Mouse (Mus musculus): ENCODE measurements at regions not wholly inside any gene's neighbourhood (a gene's known extent, or its start where the extent isn't known, plus 50 kb on each side); places are given as distances from the start of the nearest gene placed in this dataset.

GRCm38 (mm10) chr2:167831076-167832039, 100.5 kb upstream of the Ptpn1 start:
- Histone ChIP-seq H3K4me3 (ENCODE audit: low read depth, low read length) (no peak overlapping the region), H3K9ac (no peak overlapping the region), H3K9me3 (ENCODE audit: low read length) (no peaks in the 10 kb centered on the region), H3K27ac (ENCODE audit: low read depth, low read length) (no peak overlapping the region), H3K36me3 (ENCODE audit: insufficient read depth) (no peaks in the 10 kb centered on the region), H3K4me2 (ENCODE audit: low read depth) (no peak overlapping the region), H3K4me1 (ENCODE audit: insufficient read depth) (no peaks in the 10 kb centered on the region), H3K27me3 (ENCODE audit: insufficient read depth, low read length) (no peaks in the 10 kb centered on the region)
- WGBS: 89% methylated on average over 26 of the region's 26 CpGs
- DNase-seq: no peak
- ATAC-seq: no peak
- TF ChIP-seq CTCF (IDR thresholded peaks at IDR 0.05; ENCODE audit: low read depth): no peak

GRCm38 (mm10) chr2:167828258-167828657, 103.6 kb upstream of the Ptpn1 start:
- TF ChIP-seq CTCF (IDR thresholded peaks at IDR 0.05; ENCODE audit: low read depth): no peak
- H3K27me3 ChIP-seq (ENCODE audit: insufficient read depth, low read length): no peaks in the 10 kb centered on the region
- H3K9me3 ChIP-seq (ENCODE audit: low read length): no peaks in the 10 kb centered on the region
- no peak for ATAC-seq
- DNase-seq: no peak
- no peak overlapping the region for H3K4me2 ChIP-seq (ENCODE audit: low read depth)
- WGBS: 60% methylated on average over 5 of the region's 5 CpGs
- no peak overlapping the region for H3K4me3 ChIP-seq (ENCODE audit: low read depth, low read length)
- no peak overlapping the region for H3K27ac ChIP-seq (ENCODE audit: low read depth, low read length)
- no peak overlapping the region for H3K9ac ChIP-seq
- H3K4me1 ChIP-seq (ENCODE audit: insufficient read depth): no peaks in the 10 kb centered on the region; the same call in 1 of the 2 replicates
- H3K36me3 ChIP-seq (ENCODE audit: insufficient read depth): no peaks in the 10 kb centered on the region

- H3K4me3 ChIP-seq (ENCODE audit: low read depth, low read length): no peak overlapping the region
- H3K4me1 ChIP-seq (ENCODE audit: insufficient read depth): no peaks in the 10 kb centered on the region; the same call in 1 of the 2 replicates
- no peak for ATAC-seq
- no peaks in the 10 kb centered on the region for H3K9me3 ChIP-seq (ENCODE audit: low read length)
- H3K27me3 ChIP-seq (ENCODE audit: insufficient read depth, low read length): no peaks in the 10 kb centered on the region
- 54% methylated on average over 12 of the region's 12 CpGs for WGBS
- H3K4me2 ChIP-seq (ENCODE audit: low read depth): no peak overlapping the region
- H3K27ac ChIP-seq (ENCODE audit: low read depth, low read length): no peak overlapping the region
- H3K36me3 ChIP-seq (ENCODE audit: insufficient read depth): no peaks in the 10 kb centered on the region
- TF ChIP-seq CTCF (IDR thresholded peaks at IDR 0.05; ENCODE audit: low read depth): no peak
- DNase-seq: no peak
- no peak overlapping the region for H3K9ac ChIP-seq
These were observed 104.7 kb upstream of the Ptpn1 start for GRCm38 (mm10) chr2:167826922-167827703.

GRCm38 (mm10) chr2:167823513-167823912, 108.3 kb upstream of the Ptpn1 start:
- ATAC-seq: no peak; the same call in 1 of the 2 replicates
- Histone ChIP-seq H3K4me3 (ENCODE audit: low read depth, low read length) (no peak overlapping the region), H3K27me3 (ENCODE audit: insufficient read depth, low read length) (no peaks in the 10 kb centered on the region), H3K27ac (ENCODE audit: low read depth, low read length) (no peak overlapping the region), H3K9me3 (ENCODE audit: low read length) (no peaks in the 10 kb centered on the region), H3K4me2 (ENCODE audit: low read depth) (no peak overlapping the region), H3K9ac (no peak overlapping the region), H3K36me3 (ENCODE audit: insufficient read depth) (no peaks in the 10 kb centered on the region), H3K4me1 (ENCODE audit: insufficient read depth) (no peaks in the 10 kb centered on the region; the same call in 1 of the 2 replicates)
- WGBS: 18% methylated on average over 9 of the region's 9 CpGs
- TF ChIP-seq CTCF (IDR thresholded peaks at IDR 0.05; ENCODE audit: low read depth): no peak
- DNase-seq: peak; percentile 26

- DNase-seq: no peak
- H3K9me3 ChIP-seq (ENCODE audit: low read length): no peaks in the 10 kb centered on the region
- ATAC-seq: no peak
- H3K27ac ChIP-seq (ENCODE audit: low read depth, low read length): no peak overlapping the region
- TF ChIP-seq CTCF (IDR thresholded peaks at IDR 0.05; ENCODE audit: low read depth): no peak
- WGBS: 90% methylated on average over 3 of the region's 3 CpGs
- H3K4me2 ChIP-seq (ENCODE audit: low read depth): no peak overlapping the region
- no peak overlapping the region for H3K4me3 ChIP-seq (ENCODE audit: low read depth, low read length)
- H3K27me3 ChIP-seq (ENCODE audit: insufficient read depth, low read length): no peaks in the 10 kb centered on the region
- no peaks in the 10 kb centered on the region for H3K36me3 ChIP-seq (ENCODE audit: insufficient read depth)
- no peak overlapping the region for H3K9ac ChIP-seq
- no peaks in the 10 kb centered on the region; the same call in 1 of the 2 replicates for H3K4me1 ChIP-seq (ENCODE audit: insufficient read depth)
These were observed 108.8 kb upstream of the Ptpn1 start for GRCm38 (mm10) chr2:167823044-167823443.

GRCm38 (mm10) chr2:167821186-167821585, 110.7 kb upstream of the Ptpn1 start:
- 80% methylated on average over 6 of the region's 6 CpGs for WGBS
- ATAC-seq: no peak

More at GRCm38 (mm10) chr2:167821186-167821585, 110.7 kb upstream of the Ptpn1 start:
- Histone ChIP-seq H3K27me3 (ENCODE audit: insufficient read depth, low read length) (no peaks in the 10 kb centered on the region), H3K4me3 (ENCODE audit: low read depth, low read length) (no peak overlapping the region), H3K4me1 (ENCODE audit: insufficient read depth) (no peaks in the 10 kb centered on the region; the same call in 1 of the 2 replicates), H3K4me2 (ENCODE audit: low read depth) (no peak overlapping the region), H3K36me3 (ENCODE audit: insufficient read depth) (no peaks in the 10 kb centered on the region), H3K9me3 (ENCODE audit: low read length) (no peaks in the 10 kb centered on the region), H3K9ac (no peak overlapping the region), H3K27ac (ENCODE audit: low read depth, low read length) (no peak overlapping the region)
- DNase-seq: no peak
- TF ChIP-seq CTCF (IDR thresholded peaks at IDR 0.05; ENCODE audit: low read depth): no peak
